Mouse (Mus musculus) left cerebral cortex, postnatal 10 days (tissue): ENCODE data around the gene Tmco4. TPM values are rescaled to one million over a fixed set of nuclear protein-coding genes. Genes with fewer than 3 reads are reported as not detected.

Source experiments
- DNase-seq, 2 experiments: peaks; one replicate each; pipeline ENCODE4 v3.0.0; 2021 to 2022; ENCODE audit warnings: low spot score in 2 of 2, mixed read lengths in 1 of 2; ENCODE audit errors: extremely low spot score in 1 of 2
- intact Hi-C: fragments of 180-260 bp; cut with DNase I; formaldehyde crosslinking; loops from one replicate; pipeline ENCODE4 v1.15.1; 2025
- total RNA-seq, 2 experiments: library from RNA; stranded (reverse); gene quantifications; 2 replicates each; pipeline ENCODE4 v1.2.3; 2021

Tmco4 gene
- total RNA-seq, 2 experiments from 2014 or later, result 1.3 to 1.7 TPM

DNA sequence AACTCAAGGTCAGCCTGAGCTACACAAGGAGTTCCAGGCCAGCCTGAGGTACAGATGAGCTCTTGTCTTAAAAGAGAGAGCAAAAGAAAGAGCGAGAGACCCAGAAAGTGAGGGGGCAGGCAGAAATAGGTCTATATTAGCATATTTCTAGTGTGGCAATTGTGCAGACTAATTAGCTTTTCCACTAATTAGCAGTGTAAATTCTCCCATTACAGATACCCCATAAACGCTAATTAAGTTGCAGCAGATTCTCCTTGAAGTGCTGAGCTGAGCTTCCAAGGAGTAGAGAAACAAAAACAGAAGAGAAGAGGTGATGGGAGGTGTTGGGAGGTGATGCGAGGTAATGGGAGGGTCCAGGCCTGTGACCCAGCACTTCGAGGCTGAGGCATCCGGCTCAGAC, 69.9 kb downstream of the Tmco4 start:
- intact Hi-C loops, result no loop called here

DNA sequence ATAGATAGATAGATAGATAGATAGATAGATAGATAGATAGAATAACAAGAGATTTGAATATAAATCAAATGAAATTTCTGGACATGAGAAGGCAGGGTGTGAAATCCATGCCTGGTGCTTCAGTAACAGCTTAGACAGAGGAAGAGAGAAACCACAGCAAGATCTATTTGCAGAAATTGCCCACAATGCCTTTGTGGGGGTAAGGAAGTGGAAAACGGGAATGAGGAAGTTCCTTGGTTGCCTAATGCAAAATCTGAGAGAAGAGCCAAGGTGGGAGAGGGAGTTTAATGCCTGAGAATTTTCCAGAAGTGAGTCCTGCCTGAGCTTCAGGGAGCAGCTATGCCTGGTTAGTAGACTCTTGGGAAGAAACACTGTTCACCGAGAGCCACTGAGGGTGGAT, 70.9 kb downstream of the Tmco4 start:
- intact Hi-C loops, result no loop called here
- no peak for DNase-seq

More for the DNA sequence above, 69.9 kb downstream of the Tmco4 start:
- DNase-seq, result no peak

- DNase-seq, result no peak
- intact Hi-C loops, result no loop called here
These were observed 71.9 kb downstream of the Tmco4 start for GRCm38 (mm10) chr4:139044566-139044965.

- intact Hi-C loops, result no loop called here
- no peak for DNase-seq
These were observed 73.7 kb downstream of the Tmco4 start for GRCm38 (mm10) chr4:139046354-139046753.

DNA sequence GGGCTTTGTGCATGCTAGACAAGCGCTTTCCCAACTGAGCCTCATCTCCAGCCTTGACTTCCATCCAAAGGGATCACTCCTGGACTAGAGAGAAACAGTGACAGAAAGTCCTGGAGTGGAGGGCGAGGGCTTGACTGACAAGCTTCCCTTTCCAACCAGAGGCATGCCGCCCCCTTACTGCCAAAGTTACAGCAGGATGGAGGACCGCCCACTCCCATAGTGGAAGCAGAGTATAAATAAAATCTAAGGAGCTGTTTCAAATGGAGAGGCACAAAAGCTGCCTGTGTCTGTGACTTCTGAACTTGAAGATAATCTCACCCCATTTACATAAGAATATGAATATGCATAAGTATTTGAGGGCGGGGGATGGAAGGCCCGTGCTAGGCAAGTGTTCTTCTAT, 75.8 kb downstream of the Tmco4 start:
- no peak for DNase-seq
- intact Hi-C loops, result no loop called here

GRCm38 (mm10) chr4:139052796-139053195, 80.1 kb downstream of the Tmco4 start:
- no peak for DNase-seq
- intact Hi-C loops, result no loop called here

DNA sequence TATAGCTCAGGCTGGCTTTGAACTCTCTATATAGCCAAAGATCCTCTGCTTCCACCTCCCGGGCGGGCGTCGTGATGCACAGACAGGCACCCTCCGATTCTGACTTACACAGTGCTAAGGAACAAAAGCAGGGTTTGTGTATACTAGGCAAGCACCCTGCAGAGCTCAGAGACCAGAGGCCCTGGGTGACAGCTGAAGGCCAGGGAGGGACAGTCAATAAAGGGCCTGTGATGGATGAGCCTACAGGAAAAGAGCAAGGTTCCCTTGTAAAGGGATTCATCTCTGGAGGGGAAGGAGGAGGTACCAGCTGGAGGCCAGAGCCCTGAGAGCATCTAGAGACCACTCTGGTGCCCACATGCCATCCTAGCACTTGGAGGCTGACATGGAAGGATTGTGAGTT, 80.7 kb downstream of the Tmco4 start:
- intact Hi-C loops, result no loop called here
- no peak for DNase-seq

GRCm38 (mm10) chr4:139054300-139054923, 81.7 kb downstream of the Tmco4 start:
- DNase-seq, result peak; percentile 68 to 75
- intact Hi-C loops, result no loop called here

GRCm38 (mm10) chr4:139055336-139055735, 82.6 kb downstream of the Tmco4 start:
- peak in 1 of 2 experiments; percentile 49 for DNase-seq
- intact Hi-C loops, result no loop called here

- intact Hi-C loops, result no loop called here
- no peak for DNase-seq
These were observed 83.1 kb downstream of the Tmco4 start for GRCm38 (mm10) chr4:139055744-139056143.

DNA sequence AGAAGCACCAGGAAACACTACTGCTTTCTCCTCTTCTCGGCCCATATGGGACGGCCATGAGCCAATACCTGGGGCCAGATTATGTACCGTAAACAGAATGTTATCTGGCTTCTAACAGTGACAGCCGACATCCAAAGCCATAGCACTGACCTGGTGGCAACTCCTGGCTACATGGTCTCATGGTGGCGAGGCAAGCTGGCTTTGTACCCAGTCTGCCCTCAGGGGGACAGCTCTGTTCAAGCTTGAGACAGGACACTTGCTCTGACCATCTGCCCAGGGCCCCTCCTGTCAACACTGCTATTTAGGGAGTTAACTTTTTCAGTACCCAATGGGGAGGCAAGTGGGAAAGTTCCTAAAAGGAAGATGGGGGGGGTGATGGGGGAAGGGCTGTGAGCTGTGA, 84.6 kb downstream of the Tmco4 start:
- DNase-seq, result no peak
- intact Hi-C loops, result no loop called here

DNA sequence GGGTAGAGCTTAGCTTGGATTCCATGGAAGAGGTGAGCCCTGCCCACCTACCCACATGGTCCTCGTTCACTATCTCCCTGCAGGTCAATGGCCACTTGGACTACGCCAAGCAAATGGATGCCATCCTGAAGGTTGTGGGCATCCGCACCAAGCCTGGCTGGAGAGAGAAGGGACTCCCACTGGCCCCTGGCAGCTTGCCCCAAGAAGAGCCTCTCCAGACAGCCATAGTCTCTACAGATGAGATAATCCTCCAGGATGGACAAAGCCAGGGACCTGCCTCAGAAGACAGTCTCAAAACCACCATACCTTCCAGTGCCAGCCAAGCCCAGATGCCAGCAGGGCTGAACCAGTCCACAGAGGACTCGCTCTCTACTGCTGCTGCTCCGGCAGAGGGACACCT, 85.3 kb downstream of the Tmco4 start:
- intact Hi-C loops, result no loop called here
- no peak for DNase-seq

- intact Hi-C loops, result no loop called here
- peak in 1 of 2 experiments; percentile 55 for DNase-seq
These were observed 86.9 kb downstream of the Tmco4 start for GRCm38 (mm10) chr4:139059569-139059968.

GRCm38 (mm10) chr4:139064831-139065230, 92.1 kb downstream of the Tmco4 start:
- no peak for DNase-seq
- intact Hi-C loops, result no loop called here

DNA sequence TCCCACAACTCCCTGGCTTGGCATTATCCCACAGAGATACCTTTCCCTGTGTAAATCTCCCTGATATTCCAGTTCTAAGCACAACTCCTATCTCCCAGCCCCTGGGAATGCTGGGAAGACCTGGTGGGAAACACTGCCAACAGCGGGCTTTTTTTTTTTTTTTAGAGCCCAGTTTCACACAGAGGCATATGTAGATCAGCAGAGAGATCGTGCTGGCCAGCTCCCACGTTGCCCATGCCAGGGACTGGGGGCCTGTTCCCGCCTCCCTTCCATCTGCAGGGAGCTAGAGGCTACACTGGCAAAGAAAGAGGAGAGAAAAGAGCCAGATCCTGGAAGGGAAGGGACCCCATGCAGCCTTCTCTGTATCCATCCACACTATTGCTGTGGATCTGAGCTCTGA, 95.6 kb downstream of the Tmco4 start:
- intact Hi-C loops, result no loop called here
- DNase-seq, result peak; percentile 53 to 55

DNA sequence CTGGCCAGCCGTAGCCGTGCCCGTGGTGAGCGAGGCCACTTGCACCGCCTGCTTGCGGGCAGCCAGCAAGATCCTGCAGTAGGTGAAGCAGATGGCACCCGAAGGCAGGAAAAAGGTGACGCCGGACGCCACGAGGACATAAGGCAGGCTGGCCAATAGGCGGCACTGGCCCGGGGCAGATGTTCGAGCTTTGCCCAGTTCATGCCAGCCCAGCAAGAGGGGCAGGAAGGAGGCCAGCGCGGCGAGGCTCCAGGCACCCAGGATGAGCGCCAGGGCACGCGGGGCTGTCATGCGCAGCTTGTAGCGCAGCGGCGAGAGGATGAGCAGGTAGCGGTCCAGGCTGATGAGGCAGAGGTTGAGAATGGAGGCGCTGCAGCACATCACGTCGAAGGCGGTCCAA, 101.4 kb downstream of the Tmco4 start:
- peak in 1 of 2 experiments; percentile 43 for DNase-seq
- intact Hi-C loops, result no loop called here

GRCm38 (mm10) chr4:139075041-139075711, 102.5 kb downstream of the Tmco4 start, which contains the start of gene Htr6:
Htr6 (minus strand) TSS chr4:139075570.
- peak in 1 of 2 experiments; percentile 59 for DNase-seq
- intact Hi-C loops, result no loop called here

GRCm38 (mm10) chr4:139075915-139076314, 103.2 kb downstream of the Tmco4 start:
- intact Hi-C loops, result loop anchor here (2.0 kb wide), 1 partner anchor 153 kb away; no protein-coding TSS in a partner anchor
- DNase-seq, result no peak

DNA sequence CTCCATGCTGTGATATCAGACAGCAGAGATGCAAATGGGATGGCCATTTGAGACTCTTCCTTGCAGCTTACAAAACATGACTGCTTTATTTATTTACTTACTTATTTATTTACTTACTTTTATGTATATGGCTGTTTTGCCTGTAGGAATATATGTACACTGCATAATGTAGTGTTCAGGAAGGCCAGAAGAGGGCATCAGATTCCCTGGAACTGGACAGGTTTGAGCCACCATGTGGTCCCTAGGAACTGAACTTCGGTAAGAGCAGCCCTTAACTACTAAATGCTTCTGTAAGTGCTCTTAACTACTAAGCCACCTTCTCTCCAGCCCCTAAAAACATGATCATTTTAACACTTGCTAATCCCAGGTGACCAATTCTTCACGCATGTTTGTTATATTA, 105.6 kb downstream of the Tmco4 start:
- intact Hi-C loops, result no loop called here
- no peak for DNase-seq

- DNase-seq, result no peak
- intact Hi-C loops, result no loop called here
These were observed 106.0 kb downstream of the Tmco4 start for GRCm38 (mm10) chr4:139078726-139079125.
